Mouse (Mus musculus) embryonic fibroblast, embryonic 13.5 days (primary cell): ENCODE results near the gene Spen. TPM values are rescaled to one million over a fixed set of nuclear protein-coding genes. Genes with fewer than 3 reads are reported as not detected.
"Not testable (repeated sequence)": the region's sequence is repeated elsewhere in the genome, so short reads cannot be mapped to it uniquely, and the experiment has no call there.

Experiments
- H3K27ac ChIP-seq: 2 replicates; pipeline ENCODE4 v1.5.1; 2012; ENCODE audit warnings: low read length, control low read depth, inconsistent platforms; ENCODE audit not compliant: insufficient read depth
- H3K4me1 ChIP-seq: 2 replicates; pipeline ENCODE4 v1.6.1; 2011; ENCODE audit warnings: low read length; ENCODE audit not compliant: control insufficient read depth, insufficient read depth
- H3K4me3 ChIP-seq: 2 replicates; pipeline ENCODE4 v1.5.1; 2011; ENCODE audit warnings: mild to moderate bottlenecking, control low read depth, low read length; ENCODE audit not compliant: insufficient read depth
- CTCF ChIP-seq: IDR thresholded peaks from 2 replicates; pipeline ENCODE4 v1.5.1; 2011; ENCODE audit warnings: mild to moderate bottlenecking, control low read depth, low read length, moderate library complexity, borderline replicate concordance; ENCODE audit not compliant: insufficient read depth
- POLR2A ChIP-seq: IDR thresholded peaks from 2 replicates; pipeline ENCODE4 v1.6.1; 2011; ENCODE audit warnings: low read depth, mild to moderate bottlenecking, control low read depth, low read length, moderate library complexity
- polyA plus RNA-seq: library from polyadenylated mRNA; stranded (reverse); fragments of >200 nt; gene quantifications from 2 replicates; pipeline ENCODE4 v1.2.4, GENCODE M21; 2011; ENCODE audit warnings: low read depth; ENCODE audit not compliant: missing spikeins, insufficient read length

The Spen gene
- polyA plus RNA-seq, 1 experiment, result 21.2 TPM

- no peak for TF ChIP-seq POLR2A
- TF ChIP-seq CTCF, result no peak
- no peak overlapping the region for H3K27ac ChIP-seq
- no peak overlapping the region for H3K4me3 ChIP-seq
- H3K4me1 ChIP-seq, result peaks cover 17% of the 10 kb centered on the region
Observed at GRCm38 (mm10) chr4:141571934-141572333, 33.5 kb upstream of the Spen start.

- no peak overlapping the region for H3K27ac ChIP-seq
- H3K4me1 ChIP-seq, result peaks cover 17% of the 10 kb centered on the region
- no peak for TF ChIP-seq POLR2A
- no peak for TF ChIP-seq CTCF
- no peak overlapping the region for H3K4me3 ChIP-seq
Observed at GRCm38 (mm10) chr4:141571337-141571739, 32.9 kb upstream of the Spen start.

- Histone ChIP-seq H3K4me3 (no peak overlapping the region), H3K4me1 (peaks cover 17% of the 10 kb centered on the region), H3K27ac (no peak overlapping the region)
- TF ChIP-seq CTCF (no peak), POLR2A (no peak)
Observed at GRCm38 (mm10) chr4:141570821-141571220, 32.4 kb upstream of the Spen start.

GRCm38 (mm10) chr4:141570004-141570403, 31.6 kb upstream of the Spen start:
- TF ChIP-seq CTCF (no peak), POLR2A (no peak)
- Histone ChIP-seq H3K27ac (no peak overlapping the region), H3K4me3 (no peak overlapping the region), H3K4me1 (peaks cover 14% of the 10 kb centered on the region)

- Histone ChIP-seq H3K27ac (no peak overlapping the region), H3K4me3 (no peak overlapping the region), H3K4me1 (peaks cover 16% of the 10 kb centered on the region)
- TF ChIP-seq CTCF, result no peak
- no peak for TF ChIP-seq POLR2A
Observed at GRCm38 (mm10) chr4:141568966-141569365, 30.6 kb upstream of the Spen start.

- not testable (repeated sequence) for H3K27ac ChIP-seq, H3K4me3 ChIP-seq, H3K4me1 ChIP-seq
Observed at GRCm38 (mm10) chr4:141567174-141567573, 28.8 kb upstream of the Spen start.

GRCm38 (mm10) chr4:141566187-141566586, 27.8 kb upstream of the Spen start:
- Histone ChIP-seq H3K4me1 (peaks cover 8% of the 10 kb centered on the region; the same call in 1 of the 2 replicates), H3K4me3 (no peak overlapping the region), H3K27ac (peak overlapping the region; percentile 73; the same call in 1 of the 2 replicates)
- TF ChIP-seq CTCF, result no peak
- no peak for TF ChIP-seq POLR2A

GRCm38 (mm10) chr4:141565325-141565724, 26.9 kb upstream of the Spen start:
- Histone ChIP-seq H3K4me1 (peaks cover 8% of the 10 kb centered on the region; the same call in 1 of the 2 replicates), H3K27ac (peak overlapping the region; percentile 73), H3K4me3 (no peak overlapping the region)
- TF ChIP-seq POLR2A (no peak), CTCF (no peak)

- Histone ChIP-seq H3K4me1 (peaks cover 8% of the 10 kb centered on the region; the same call in 1 of the 2 replicates), H3K27ac (peak overlapping the region; percentile 63), H3K4me3 (no peak overlapping the region)
- no peak for TF ChIP-seq POLR2A
Observed at GRCm38 (mm10) chr4:141564660-141565059, 26.3 kb upstream of the Spen start.

GRCm38 (mm10) chr4:141564209-141564608, 25.8 kb upstream of the Spen start:
- TF ChIP-seq CTCF (no peak), POLR2A (no peak)

GRCm38 (mm10) chr4:141562281-141562680, 23.9 kb upstream of the Spen start:
- Histone ChIP-seq H3K27ac (no peak overlapping the region), H3K4me1 (peaks cover 13% of the 10 kb centered on the region; the same call in 1 of the 2 replicates), H3K4me3 (no peak overlapping the region)
- no peak for TF ChIP-seq CTCF
- no peak for TF ChIP-seq POLR2A

More at GRCm38 (mm10) chr4:141564209-141564608, 25.8 kb upstream of the Spen start:
- H3K4me1 ChIP-seq, result peaks cover 8% of the 10 kb centered on the region; the same call in 1 of the 2 replicates
- no peak overlapping the region for H3K4me3 ChIP-seq
- peak overlapping the region; percentile 63 for H3K27ac ChIP-seq

GRCm38 (mm10) chr4:141561331-141561919, 23.0 kb upstream of the Spen start:
- not testable (repeated sequence) for H3K27ac ChIP-seq, H3K4me3 ChIP-seq
- peaks cover 13% of the 10 kb centered on the region; the same call in 1 of the 2 replicates for H3K4me1 ChIP-seq
